Mouse (Mus musculus) lung, adult 2 months (tissue): Measurements from ENCODE around the gene Mrps6.

Experiments
- CTCF ChIP-seq: fragments of 200-500 bp; IDR thresholded peaks from 2 replicates; pipeline ENCODE4 v1.5.1; 2011; ENCODE audit warnings: mild to moderate bottlenecking, low read length, control low read depth; ENCODE audit not compliant: insufficient read depth
- POLR2A ChIP-seq: fragments of 200-500 bp; IDR thresholded peaks from 2 replicates; pipeline ENCODE4 v1.6.1; 2011; ENCODE audit warnings: low read depth, mild to moderate bottlenecking, control low read depth, low read length, borderline replicate concordance; ENCODE audit errors: extremely low read depth

GRCm38 (mm10) chr16:92136275-92136674 lies 78.2 kb downstream of the Mrps6 start:
- no peak for TF ChIP-seq CTCF
- TF ChIP-seq POLR2A, result no peak
